ENCODE assay signal across 17 mouse cellular contexts in the genomic region with DNA sequence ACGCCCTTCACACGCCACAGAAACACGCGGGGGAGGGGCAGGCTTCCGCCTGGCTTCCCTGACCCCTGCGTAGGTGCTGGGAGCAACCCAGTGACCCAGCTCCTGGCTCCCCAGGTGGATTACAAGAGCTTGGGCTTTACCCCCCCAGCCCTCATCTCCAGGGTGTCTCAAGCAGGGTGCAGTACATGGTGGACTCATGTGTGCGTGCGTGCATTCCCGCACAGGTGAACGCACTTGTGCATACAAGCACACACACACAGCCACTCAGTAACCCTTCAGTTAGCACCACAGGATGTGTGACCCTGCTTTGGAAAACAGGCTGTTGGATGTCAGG.
DNase-seq lines count a peak whose midpoint lies in the region; ATAC-seq and TF ChIP-seq lines count a peak whose summit lies in the region.
"Had no signal": no experiment of that assay in that cellular context is flagged by ENCODE, and none has a peak within 500 bp of the region (broad histone marks: within the 10 kb centered on the region; RNA-seq: fewer than 3 reads in every experiment).

No protein-coding gene starts in this region.

- no peak overlapping the region for H3K9ac ChIP-seq in forebrain, embryonic 11.5 days (ENCODE audit: low read length)
- no peak overlapping the region for H3K9ac ChIP-seq in stomach, embryonic 16.5 days (ENCODE audit: low read length)
- H3K9ac ChIP-seq in stomach, postnatal 0 days (ENCODE audit: low read length), result no peak overlapping the region
- H3K9ac ChIP-seq: embryonic facial prominence, embryonic 15.5 days; liver, embryonic 13.5 days had no signal

- H3K4me3 ChIP-seq in forebrain, embryonic 10.5 days, result no peak overlapping the region
- H3K4me3 ChIP-seq in forebrain, embryonic 11.5 days (ENCODE audit: low read depth, low read length), result no peak overlapping the region
- no peak overlapping the region for H3K4me3 ChIP-seq in layer of hippocampus, adult 2 months
- no peak overlapping the region for H3K4me3 ChIP-seq in stomach, embryonic 16.5 days (replicated peaks; ENCODE audit: low read length)
- no peak overlapping the region for H3K4me3 ChIP-seq in stomach, postnatal 0 days (ENCODE audit: low read depth, low read length)
- H3K4me3 ChIP-seq: embryonic facial prominence, embryonic 15.5 days; liver, embryonic 13.5 days had no signal

- no peak for TF ChIP-seq EP300 in stomach, postnatal 0 days (optimal IDR thresholded peaks at IDR 0.05)

- H3K27ac ChIP-seq in forebrain, embryonic 10.5 days, result peak overlapping the region; percentile 54; the same call in 1 of the 2 replicates
- H3K27ac ChIP-seq in forebrain, embryonic 11.5 days (ENCODE audit: low read depth, low read length), result no peak overlapping the region
- peak overlapping the region; percentile 60 for H3K27ac ChIP-seq in layer of hippocampus, adult 2 months
- H3K27ac ChIP-seq in stomach, embryonic 16.5 days (ENCODE audit: low read length), result no peak overlapping the region
- no peak overlapping the region for H3K27ac ChIP-seq in stomach, postnatal 0 days (replicated peaks)
- H3K27ac ChIP-seq: embryonic facial prominence, embryonic 15.5 days; liver, embryonic 13.5 days; macrophage had no signal

- peaks cover 32% of the 10 kb centered on the region for H3K4me1 ChIP-seq in forebrain, embryonic 10.5 days
- peaks cover 4% of the 10 kb centered on the region for H3K4me1 ChIP-seq in forebrain, embryonic 11.5 days (replicated peaks; ENCODE audit: control insufficient read depth, insufficient read depth, low read length)
- H3K4me1 ChIP-seq in stomach, embryonic 16.5 days (ENCODE audit: control insufficient read depth, insufficient read depth, low read length), result peaks cover 7% of the 10 kb centered on the region
- H3K4me1 ChIP-seq in stomach, postnatal 0 days (replicated peaks; ENCODE audit: control insufficient read depth, insufficient read depth), result no peaks in the 10 kb centered on the region
- H3K4me1 ChIP-seq: liver, embryonic 13.5 days had no signal

- DNase-seq in forebrain, embryonic 10.5 days (ENCODE audit: extremely low spot score, low spot score), result no peak
- no peak for DNase-seq in forebrain, embryonic 11.5 days (ENCODE audit: low spot score)
- DNase-seq in layer of hippocampus, adult 2 months (ENCODE audit: low spot score in 2 of 2), result no peak
- no peak for DNase-seq in layer of hippocampus, adult 9-11 months
- no peak for DNase-seq in stomach, postnatal 0 days (ENCODE audit: low spot score)
- no peak for DNase-seq in layer of hippocampus, adult 18-20 months (ENCODE audit: low spot score in 2 of 2)
- no peak for DNase-seq in adrenal gland, postnatal 36 days
- DNase-seq: cerebellum, adult 9-10 months; heart, postnatal 4 days; left cerebral cortex, postnatal 4 days; liver, embryonic 13.5 days had no signal

- no peak overlapping the region for H3K4me2 ChIP-seq in forebrain, embryonic 11.5 days (ENCODE audit: low read depth, low read length, severe bottlenecking)
- H3K4me2 ChIP-seq in stomach, embryonic 16.5 days (ENCODE audit: low read depth, low read length), result no peak overlapping the region
- no peak overlapping the region for H3K4me2 ChIP-seq in stomach, postnatal 0 days (replicated peaks; ENCODE audit: low read depth)
- H3K4me2 ChIP-seq: embryonic facial prominence, embryonic 15.5 days; liver, embryonic 13.5 days had no signal

- H3K36me3 ChIP-seq in forebrain, embryonic 10.5 days (replicated peaks), result peaks cover 5% of the 10 kb centered on the region
- H3K36me3 ChIP-seq in forebrain, embryonic 11.5 days (ENCODE audit: control insufficient read depth, insufficient read depth, low read length), result no peaks in the 10 kb centered on the region
- H3K36me3 ChIP-seq in stomach, embryonic 16.5 days (ENCODE audit: control insufficient read depth, insufficient read depth, low read length), result no peaks in the 10 kb centered on the region
- no peaks in the 10 kb centered on the region for H3K36me3 ChIP-seq in stomach, postnatal 0 days (ENCODE audit: control insufficient read depth, insufficient read depth, low read length)
- H3K36me3 ChIP-seq: embryonic facial prominence, embryonic 15.5 days; G1E; liver, embryonic 13.5 days had no signal

- no peak for TF ChIP-seq CTCF in layer of hippocampus, adult 2 months (conservative IDR thresholded peaks at IDR 0.05)
- TF ChIP-seq CTCF in stomach, postnatal 0 days (IDR thresholded peaks at IDR 0.05; ENCODE audit: low read depth), result no peak

- no peaks in the 10 kb centered on the region for H3K9me3 ChIP-seq in forebrain, embryonic 10.5 days
- no peaks in the 10 kb centered on the region for H3K9me3 ChIP-seq in forebrain, embryonic 11.5 days (ENCODE audit: control insufficient read depth, low read length)
- H3K9me3 ChIP-seq in stomach, embryonic 16.5 days (replicated peaks; ENCODE audit: control insufficient read depth, low read length), result no peaks in the 10 kb centered on the region
- H3K9me3 ChIP-seq in stomach, postnatal 0 days (ENCODE audit: control insufficient read depth, low read length), result no peaks in the 10 kb centered on the region
- H3K9me3 ChIP-seq: embryonic facial prominence, embryonic 15.5 days; liver, embryonic 13.5 days had no signal

- ATAC-seq in forebrain, embryonic 11.5 days (replicated peaks; ENCODE audit: low FRiP score), result no peak
- peak; percentile 5; the same call in 1 of the 2 replicates for ATAC-seq in stomach, embryonic 16.5 days (ENCODE audit: insufficient read depth, low FRiP score)
- no peak for ATAC-seq in stomach, postnatal 0 days (ENCODE audit: low FRiP score, low TSS enrichment)
- ATAC-seq: CD4-positive, CD25-positive, alpha-beta regulatory T cell, adult 4 months; intestine, embryonic 16.5 days had no signal

- peaks cover 61% of the 10 kb centered on the region for H3K27me3 ChIP-seq in forebrain, embryonic 10.5 days (ENCODE audit: poor library complexity, severe bottlenecking)
- H3K27me3 ChIP-seq in forebrain, embryonic 11.5 days (ENCODE audit: control insufficient read depth, insufficient read depth, low read length), result peaks cover 4% of the 10 kb centered on the region; the same call in 1 of the 2 replicates
- no peaks in the 10 kb centered on the region for H3K27me3 ChIP-seq in stomach, embryonic 16.5 days (ENCODE audit: control insufficient read depth, insufficient read depth, low read length)
- no peaks in the 10 kb centered on the region for H3K27me3 ChIP-seq in stomach, postnatal 0 days (ENCODE audit: control insufficient read depth, insufficient read depth, low read length)
- H3K27me3 ChIP-seq: liver, embryonic 13.5 days had no signal

- WGBS in forebrain, embryonic 10.5 days, result 67% methylated on average over 10 of the region's 10 CpGs
- 59% methylated on average over 10 of the region's 10 CpGs for WGBS in forebrain, embryonic 11.5 days
- WGBS in stomach, embryonic 16.5 days, result 69% methylated on average over 10 of the region's 10 CpGs
- WGBS in stomach, postnatal 0 days, result 68% methylated on average over 10 of the region's 10 CpGs

Comparison
In these comparisons a context has a peak if more than half of its experiments do, and no peak if none do; other contexts are left out.
1. H3K27ac ChIP-seq: peak in forebrain, embryonic 10.5 days (single experiment) and layer of hippocampus, adult 2 months (single experiment); none in forebrain, embryonic 11.5 days (single experiment), stomach, embryonic 16.5 days (single experiment) and stomach, postnatal 0 days (single experiment).